Mouse (Mus musculus) myocyte (in vitro differentiated cells): ENCODE data around the gene Odf4. TPM values are rescaled to one million over a fixed set of nuclear protein-coding genes. Genes with fewer than 3 reads are reported as not detected.
"Not testable (repeated sequence)": the region's sequence is repeated elsewhere in the genome, so short reads cannot be mapped to it uniquely, and the experiment has no call there.

Experiments
- H3K27me3 ChIP-seq: one replicate; pipeline ENCODE4 v1.6.1; 2011; ENCODE audit not compliant: control insufficient read depth, insufficient read depth, insufficient read length
- H3K36me3 ChIP-seq: one replicate; pipeline ENCODE4 v1.6.1; 2011; ENCODE audit not compliant: control insufficient read depth, insufficient read depth
- H3K4me2 ChIP-seq: one replicate; pipeline ENCODE4 v1.6.1; 2011; ENCODE audit warnings: low read depth, control low read depth
- H3K4me3 ChIP-seq: one replicate; pipeline ENCODE4 v1.5.1; 2011; ENCODE audit warnings: mild to moderate bottlenecking, control low read depth, moderate library complexity
- H3K79me2 ChIP-seq: one replicate; pipeline ENCODE4 v1.6.1; 2011; ENCODE audit not compliant: control insufficient read depth, insufficient read depth
- H3ac ChIP-seq: one replicate; pipeline ENCODE4 v1.6.1; 2011; ENCODE audit not compliant: control insufficient read depth, insufficient read length
- CEBPB ChIP-seq: IDR thresholded peaks from 2 replicates; pipeline ENCODE4 v1.6.1; 2011; ENCODE audit warnings: mild to moderate bottlenecking, moderate library complexity; ENCODE audit not compliant: poor library complexity, insufficient read depth, severe bottlenecking
- E2F4 ChIP-seq: IDR thresholded peaks from one replicate; pipeline ENCODE4 v1.6.1; 2011; ENCODE audit warnings: mild to moderate bottlenecking, control low read depth, moderate library complexity; ENCODE audit not compliant: insufficient read depth
- MAX ChIP-seq: IDR thresholded peaks from one replicate; pipeline ENCODE4 v1.6.1; 2011; ENCODE audit warnings: low read depth, mild to moderate bottlenecking, control low read depth
- MYOD1 ChIP-seq, 3 experiments: IDR thresholded peaks; one replicate each; pipeline ENCODE4 v1.6.1; 2011; ENCODE audit warnings: control low read depth in 2 of 3, low read depth in 2 of 3, mild to moderate bottlenecking in 2 of 3, moderate library complexity in 1 of 3; ENCODE audit not compliant: insufficient read length in 2 of 3, control insufficient read depth in 1 of 3
- MYOG ChIP-seq, 3 experiments: IDR thresholded peaks; one replicate each; pipeline ENCODE4 v1.6.1; 2011; ENCODE audit warnings: control low read depth in 2 of 3, low read depth in 2 of 3, mild to moderate bottlenecking in 2 of 3; ENCODE audit not compliant: insufficient read length in 2 of 3, control insufficient read depth in 1 of 3, insufficient read depth in 1 of 3
- POLR2A ChIP-seq: IDR thresholded peaks from one replicate; pipeline ENCODE4 v1.6.1; 2011; ENCODE audit warnings: low read depth, mild to moderate bottlenecking, control low read depth, moderate library complexity; ENCODE audit not compliant: insufficient read length
- POLR2AphosphoS2 ChIP-seq: IDR thresholded peaks from one replicate; pipeline ENCODE4 v1.6.1; 2011; ENCODE audit warnings: low read depth, control low read depth; ENCODE audit not compliant: insufficient read length
- REST ChIP-seq: IDR thresholded peaks from one replicate; pipeline ENCODE4 v1.6.1; 2011; ENCODE audit warnings: mild to moderate bottlenecking, control low read depth, moderate library complexity; ENCODE audit not compliant: insufficient read depth, insufficient read length
- SRF ChIP-seq: IDR thresholded peaks from one replicate; pipeline ENCODE4 v1.6.1; 2011; ENCODE audit warnings: low read depth; ENCODE audit not compliant: control insufficient read depth, insufficient read length
- TCF12 ChIP-seq: IDR thresholded peaks from one replicate; pipeline ENCODE4 v1.6.1; 2011; ENCODE audit warnings: mild to moderate bottlenecking, control low read depth; ENCODE audit not compliant: poor library complexity, insufficient read depth, severe bottlenecking
- TCF3 ChIP-seq: IDR thresholded peaks from one replicate; pipeline ENCODE4 v1.6.1; 2011; ENCODE audit warnings: low read depth, control low read depth; ENCODE audit not compliant: insufficient read length
- USF1 ChIP-seq: IDR thresholded peaks from one replicate; pipeline ENCODE4 v1.6.1; 2011; ENCODE audit warnings: low read depth, mild to moderate bottlenecking, control low read depth, moderate library complexity
- polyA plus RNA-seq: library from polyadenylated mRNA; unstranded; fragments of >200 nt; fragmentation: generic; extraction: Trizol; gene quantifications from one replicate; pipeline ENCODE4 v1.2.1, GENCODE M21; 2012; ENCODE audit warnings: missing spikeins

Gene Odf4
- polyA plus RNA-seq, 1 experiment: not detected

DNA sequence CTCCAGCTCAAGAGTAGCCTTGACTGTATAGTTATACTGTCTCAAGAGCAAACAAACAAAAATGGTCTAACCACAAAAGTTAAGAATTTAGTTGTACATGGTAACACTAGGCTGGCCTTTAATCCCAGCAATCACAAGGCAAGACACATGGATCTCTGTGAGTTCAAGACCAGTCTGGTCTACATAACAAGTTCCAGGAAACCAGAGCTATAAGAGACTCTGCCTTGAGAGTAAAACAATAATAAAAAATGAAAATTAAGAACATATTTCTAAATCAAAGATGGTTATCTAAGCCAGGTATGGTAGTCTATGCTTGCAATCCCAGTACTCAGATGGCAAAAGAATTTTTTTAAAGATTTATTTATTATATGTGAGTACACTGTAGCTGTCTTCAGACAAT lies 38.2 kb upstream of the Odf4 start:
- Histone ChIP-seq H3K27me3 (no peaks in the 10 kb centered on the region), H3K4me3 (no peak overlapping the region), H3ac (no peak overlapping the region), H3K79me2 (no peaks in the 10 kb centered on the region), H3K36me3 (no peaks in the 10 kb centered on the region), H3K4me2 (no peak overlapping the region)
- TF ChIP-seq MAX (no peak), POLR2AphosphoS2 (no peak), POLR2A (no peak), MYOG (IDR thresholded peaks at IDR 0.05; ENCODE audit: control insufficient read depth in 1 of 3, insufficient read depth in 1 of 3, insufficient read length in 2 of 3, low read depth in 2 of 3) (no peak), USF1 (no peak), SRF (no peak), CEBPB (no peak), TCF12 (no peak), MYOD1 (IDR thresholded peaks at IDR 0.05; ENCODE audit: control insufficient read depth in 1 of 3, insufficient read length in 2 of 3, low read depth in 2 of 3) (no peak), E2F4 (no peak), REST (no peak), TCF3 (no peak)

DNA sequence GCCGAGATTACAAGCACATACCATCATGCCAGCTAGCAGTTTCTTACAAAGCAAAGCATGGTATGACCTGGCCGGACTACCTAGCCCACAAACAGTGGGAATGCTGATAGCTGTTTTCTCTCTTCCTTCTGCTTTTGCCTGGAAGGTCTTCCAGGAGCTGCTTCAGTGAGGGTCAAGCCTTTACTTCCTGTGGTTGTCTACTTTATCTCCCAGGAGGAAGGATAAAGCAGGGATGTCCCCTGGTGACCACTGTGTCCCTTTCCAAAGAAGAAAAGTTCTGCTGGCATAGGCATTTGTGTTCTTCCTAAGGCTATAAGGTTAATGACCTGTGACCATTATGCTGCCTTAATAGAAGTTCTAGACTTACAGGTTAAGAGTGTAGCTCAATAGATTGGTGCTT lies 36.5 kb upstream of the Odf4 start:
- Histone ChIP-seq H3K27me3 (no peaks in the 10 kb centered on the region), H3ac (no peak overlapping the region), H3K36me3 (no peaks in the 10 kb centered on the region), H3K4me3 (no peak overlapping the region), H3K79me2 (no peaks in the 10 kb centered on the region), H3K4me2 (no peak overlapping the region)
- TF ChIP-seq POLR2AphosphoS2: no peak
- TF ChIP-seq USF1: no peak
- no peak for TF ChIP-seq SRF
- TF ChIP-seq REST: no peak
- TF ChIP-seq MAX: no peak
- TF ChIP-seq TCF12: no peak
- no peak for TF ChIP-seq E2F4
- TF ChIP-seq MYOG (IDR thresholded peaks at IDR 0.05; ENCODE audit: control insufficient read depth in 1 of 3, insufficient read depth in 1 of 3, insufficient read length in 2 of 3, low read depth in 2 of 3): no peak

DNA sequence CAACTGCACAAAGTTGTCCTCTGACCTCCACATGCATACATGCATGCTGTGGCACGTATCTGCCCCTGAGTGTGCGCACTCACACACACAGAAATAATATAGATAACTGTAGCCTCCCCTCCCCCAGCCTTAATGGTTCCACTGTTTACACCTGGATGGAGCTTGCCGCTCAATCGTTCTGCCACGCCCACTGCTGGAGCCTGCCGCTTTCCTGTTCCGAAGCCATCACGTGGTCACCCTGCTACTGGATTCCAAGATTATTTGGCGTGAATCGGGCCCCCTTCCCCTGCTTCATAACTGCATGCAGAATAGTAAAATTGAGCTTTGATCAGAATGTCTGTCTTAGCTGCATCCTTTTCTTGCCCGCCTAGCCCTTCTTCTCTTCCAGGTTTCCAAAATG lies 35.3 kb upstream of the Odf4 start:
- not testable (repeated sequence) for H3ac ChIP-seq, H3K4me3 ChIP-seq, H3K4me2 ChIP-seq, H3K79me2 ChIP-seq, H3K36me3 ChIP-seq, H3K27me3 ChIP-seq

DNA sequence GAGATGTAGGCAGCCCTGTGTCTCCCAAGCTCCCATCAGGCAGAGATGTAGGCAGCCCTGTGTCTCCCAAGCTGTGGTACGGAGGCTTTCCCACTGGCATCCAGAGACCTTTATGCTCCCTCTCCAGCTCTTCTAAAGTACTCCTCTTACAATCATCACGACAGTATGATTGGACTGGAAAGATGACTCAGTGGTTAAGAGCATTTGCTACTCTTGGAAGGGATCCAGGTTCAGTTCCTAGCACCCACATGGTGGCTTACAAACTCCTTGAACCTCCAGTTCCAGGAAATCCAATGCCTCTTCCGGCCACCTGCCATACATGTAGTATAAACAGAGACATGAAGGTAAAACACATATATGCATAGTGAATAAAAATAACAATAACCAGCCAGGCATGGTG lies 34.7 kb upstream of the Odf4 start:
- H3K4me2 ChIP-seq: peak overlapping the region; percentile 35
- H3K27me3 ChIP-seq: no peaks in the 10 kb centered on the region
- TF ChIP-seq CEBPB (no peak), POLR2AphosphoS2 (no peak), TCF12 (no peak), MAX (no peak)
- no peak overlapping the region for H3K4me3 ChIP-seq
- H3ac ChIP-seq: no peak overlapping the region
- H3K36me3 ChIP-seq: no peaks in the 10 kb centered on the region
- no peaks in the 10 kb centered on the region for H3K79me2 ChIP-seq

DNA sequence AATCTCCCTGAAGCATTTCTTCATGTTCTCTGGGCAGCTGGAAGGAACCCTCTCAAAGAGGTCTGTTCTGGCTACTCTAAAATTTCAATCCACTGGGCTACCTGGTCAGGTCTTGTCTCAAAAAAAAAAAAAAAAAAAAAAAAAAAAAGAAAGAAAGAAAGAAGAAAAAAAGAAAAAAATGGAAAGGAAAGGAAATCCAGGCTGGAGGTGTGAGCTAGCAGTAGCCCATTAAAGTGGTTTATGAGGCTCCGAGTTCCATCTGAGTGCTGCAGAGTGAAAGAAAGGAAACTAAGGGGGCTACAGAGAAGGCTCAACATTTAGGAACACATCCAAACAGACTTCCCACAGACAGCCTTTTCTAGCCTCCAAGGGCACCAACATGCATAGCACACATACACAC lies 31.1 kb upstream of the Odf4 start:
- Histone ChIP-seq H3K27me3 (no peaks in the 10 kb centered on the region), H3ac (no peak overlapping the region), H3K4me3 (no peak overlapping the region), H3K36me3 (no peaks in the 10 kb centered on the region), H3K79me2 (no peaks in the 10 kb centered on the region), H3K4me2 (no peak overlapping the region)
- no peak for TF ChIP-seq MYOD1 (IDR thresholded peaks at IDR 0.05; ENCODE audit: control insufficient read depth in 1 of 3, insufficient read length in 2 of 3, low read depth in 2 of 3)
- no peak for TF ChIP-seq SRF
- TF ChIP-seq POLR2A: no peak
- no peak for TF ChIP-seq TCF12
- no peak for TF ChIP-seq MAX
- no peak for TF ChIP-seq CEBPB
- no peak for TF ChIP-seq E2F4
- no peak for TF ChIP-seq USF1
- no peak for TF ChIP-seq TCF3

DNA sequence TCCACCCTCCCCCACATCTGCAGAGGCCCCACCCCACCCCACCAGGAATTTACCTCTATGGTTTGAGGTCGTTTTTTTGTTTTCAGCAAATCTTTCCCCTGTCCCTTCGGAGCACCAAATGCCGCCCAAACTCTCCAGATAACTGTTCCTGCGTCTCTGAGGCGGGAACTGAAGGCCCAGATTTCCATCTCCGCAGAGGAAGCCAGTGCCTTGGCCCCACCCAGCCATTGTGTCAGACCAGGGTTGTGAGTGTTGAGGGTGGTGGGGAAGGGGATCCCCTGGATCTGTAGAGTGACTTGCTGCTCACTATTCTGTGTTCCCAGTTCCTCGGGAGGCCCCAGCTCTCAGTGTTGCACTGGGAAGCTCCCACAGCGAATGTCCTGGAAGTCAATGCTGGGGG lies 30.4 kb upstream of the Odf4 start, which contains the start of gene Arhgef15:
TSS of gene Arhgef15 (minus strand) at position 173 of the 400 bp plus-strand sequence.
- Histone ChIP-seq H3K4me3 (no peak within 1 kb of the TSS), H3K4me2 (no peak within 1 kb of the TSS), H3ac (no peak within 1 kb of the TSS), H3K79me2 (no peaks in the 10 kb centered on the region), H3K27me3 (no peaks in the 10 kb centered on the region), H3K36me3 (no peaks in the 10 kb centered on the region)
- no peak for TF ChIP-seq MAX
- TF ChIP-seq TCF3: no peak
- no peak for TF ChIP-seq SRF
- TF ChIP-seq POLR2AphosphoS2: no peak
- no peak for TF ChIP-seq POLR2A
- no peak for TF ChIP-seq MYOG (IDR thresholded peaks at IDR 0.05; ENCODE audit: control insufficient read depth in 1 of 3, insufficient read depth in 1 of 3, insufficient read length in 2 of 3, low read depth in 2 of 3)
- TF ChIP-seq USF1: no peak
- TF ChIP-seq REST: no peak
- TF ChIP-seq CEBPB: no peak
- TF ChIP-seq TCF12: no peak
- no peak for TF ChIP-seq MYOD1 (IDR thresholded peaks at IDR 0.05; ENCODE audit: control insufficient read depth in 1 of 3, insufficient read length in 2 of 3, low read depth in 2 of 3)
- no peak for TF ChIP-seq E2F4
